Mouse (Mus musculus): Measurements from ENCODE around the gene Eddm3b. TPM values are rescaled to one million over a fixed set of nuclear protein-coding genes. Genes with fewer than 3 reads are reported as not detected.

The Eddm3b gene
- polyA plus RNA-seq, 1 experiment from 2014 or later = not detected

- no peak overlapping the region for H3K4me2 ChIP-seq
- DNase-seq (ENCODE audit: low spot score) (no peak), ATAC-seq (replicated peaks; ENCODE audit: low FRiP score) (no peak)
- H3K9ac ChIP-seq (ENCODE audit: low read depth, low read length) = no peak overlapping the region
- no peaks in the 10 kb centered on the region for H3K36me3 ChIP-seq (ENCODE audit: control insufficient read depth, insufficient read depth, low read length)
- WGBS = 75% methylated on average over 4 of the region's 4 CpGs
- H3K27me3 ChIP-seq (replicated peaks; ENCODE audit: control insufficient read depth, insufficient read depth, low read length) = no peaks in the 10 kb centered on the region
- H3K4me3 ChIP-seq (ENCODE audit: low read depth, low read length) = no peak overlapping the region
- H3K9me3 ChIP-seq (ENCODE audit: control insufficient read depth, low read length) = no peaks in the 10 kb centered on the region
- H3K4me1 ChIP-seq (replicated peaks; ENCODE audit: control insufficient read depth, insufficient read depth, low read length) = peaks cover 24% of the 10 kb centered on the region
- peak overlapping the region; percentile 52 for H3K27ac ChIP-seq (ENCODE audit: low read depth, low read length)
Measured at GRCm38 (mm10) chr14:51143287-51143686, 29.1 kb downstream of the Eddm3b start.

- no peaks in the 10 kb centered on the region for H3K27me3 ChIP-seq (replicated peaks; ENCODE audit: control insufficient read depth, insufficient read depth, low read length)
- no peaks in the 10 kb centered on the region for H3K9me3 ChIP-seq (ENCODE audit: control insufficient read depth, low read length)
- H3K4me1 ChIP-seq (replicated peaks; ENCODE audit: control insufficient read depth, insufficient read depth, low read length) = peaks cover 27% of the 10 kb centered on the region
- H3K4me3 ChIP-seq (ENCODE audit: low read depth, low read length) = no peak overlapping the region
- 40% methylated on average over 2 of the region's 2 CpGs for WGBS
- no peak for DNase-seq (ENCODE audit: low spot score)
- no peaks in the 10 kb centered on the region for H3K36me3 ChIP-seq (ENCODE audit: control insufficient read depth, insufficient read depth, low read length)
- ATAC-seq (replicated peaks; ENCODE audit: low FRiP score) = peak; percentile 86
- H3K9ac ChIP-seq (ENCODE audit: low read depth, low read length) = no peak overlapping the region
- H3K4me2 ChIP-seq = peak overlapping the region; percentile 28
- peak overlapping the region; percentile 52 for H3K27ac ChIP-seq (ENCODE audit: low read depth, low read length)
Measured at GRCm38 (mm10) chr14:51143937-51144336, 29.7 kb downstream of the Eddm3b start.

DNA sequence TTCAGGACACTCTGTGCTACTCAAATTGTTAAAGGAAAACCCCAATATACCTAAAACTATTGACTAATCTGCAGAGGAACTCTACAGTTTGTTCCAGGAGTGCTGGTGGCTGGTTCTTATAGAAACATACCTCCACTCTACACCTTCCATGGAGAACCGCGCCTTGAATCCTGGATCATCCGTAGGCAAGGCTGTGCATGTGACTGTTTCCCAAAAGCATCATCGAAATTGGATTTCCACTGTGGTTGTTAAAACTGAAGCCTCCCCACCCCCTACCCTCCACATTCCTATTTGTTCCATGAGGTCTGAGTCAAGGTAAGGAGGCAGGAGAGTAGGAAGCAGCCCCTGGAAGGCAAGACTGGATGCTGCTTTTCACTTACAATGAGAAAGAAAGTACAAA is 30.2 kb downstream of the Eddm3b start:
- H3K4me1 ChIP-seq (replicated peaks; ENCODE audit: control insufficient read depth, insufficient read depth, low read length) = peaks cover 32% of the 10 kb centered on the region
- H3K4me3 ChIP-seq (ENCODE audit: low read depth, low read length) = no peak overlapping the region
- ATAC-seq (replicated peaks; ENCODE audit: low FRiP score) (no peak), DNase-seq (ENCODE audit: low spot score) (no peak)
- H3K9ac ChIP-seq (ENCODE audit: low read depth, low read length) = no peak overlapping the region
- no peaks in the 10 kb centered on the region for H3K27me3 ChIP-seq (replicated peaks; ENCODE audit: control insufficient read depth, insufficient read depth, low read length)
- peak overlapping the region; percentile 52 for H3K27ac ChIP-seq (ENCODE audit: low read depth, low read length)
- WGBS = 91% methylated on average over 4 of the region's 4 CpGs
- no peaks in the 10 kb centered on the region for H3K9me3 ChIP-seq (ENCODE audit: control insufficient read depth, low read length)
- H3K4me2 ChIP-seq = no peak overlapping the region
- H3K36me3 ChIP-seq (ENCODE audit: control insufficient read depth, insufficient read depth, low read length) = no peaks in the 10 kb centered on the region

GRCm38 (mm10) chr14:51145521-51145920 is 31.3 kb downstream of the Eddm3b start:
- no peak overlapping the region for H3K9ac ChIP-seq (ENCODE audit: low read depth, low read length)
- DNase-seq (ENCODE audit: low spot score) (no peak), ATAC-seq (replicated peaks; ENCODE audit: low FRiP score) (no peak)
- H3K4me2 ChIP-seq = no peak overlapping the region
- H3K9me3 ChIP-seq (ENCODE audit: control insufficient read depth, low read length) = no peaks in the 10 kb centered on the region
- no peaks in the 10 kb centered on the region for H3K27me3 ChIP-seq (replicated peaks; ENCODE audit: control insufficient read depth, insufficient read depth, low read length)
- no peak overlapping the region for H3K27ac ChIP-seq (ENCODE audit: low read depth, low read length)
- H3K36me3 ChIP-seq (ENCODE audit: control insufficient read depth, insufficient read depth, low read length) = no peaks in the 10 kb centered on the region
- peaks cover 41% of the 10 kb centered on the region for H3K4me1 ChIP-seq (replicated peaks; ENCODE audit: control insufficient read depth, insufficient read depth, low read length)
- H3K4me3 ChIP-seq (ENCODE audit: low read depth, low read length) = no peak overlapping the region
- 88% methylated on average over 6 of the region's 6 CpGs for WGBS

GRCm38 (mm10) chr14:51146685-51147084 is 32.5 kb downstream of the Eddm3b start, which contains the start of gene Rnase1:
Gene Rnase1, minus strand, starts transcription at chr14:51146785.
- Histone ChIP-seq H3K27ac (ENCODE audit: low read depth, low read length) (no peak within 1 kb of the TSS), H3K36me3 (ENCODE audit: control insufficient read depth, insufficient read depth, low read length) (no peaks in the 10 kb centered on the region), H3K9ac (ENCODE audit: low read depth, low read length) (no peak within 1 kb of the TSS), H3K9me3 (ENCODE audit: control insufficient read depth, low read length) (no peaks in the 10 kb centered on the region), H3K27me3 (replicated peaks; ENCODE audit: control insufficient read depth, insufficient read depth, low read length) (no peaks in the 10 kb centered on the region), H3K4me3 (ENCODE audit: low read depth, low read length) (no peak within 1 kb of the TSS), H3K4me1 (replicated peaks; ENCODE audit: control insufficient read depth, insufficient read depth, low read length) (peaks cover 41% of the 10 kb centered on the region), H3K4me2 (no peak within 1 kb of the TSS)
- WGBS = 61% methylated on average over 2 of the region's 2 CpGs
- ATAC-seq (replicated peaks; ENCODE audit: low FRiP score) (no peak), DNase-seq (ENCODE audit: low spot score) (no peak)

GRCm38 (mm10) chr14:51148006-51148405 is 33.8 kb downstream of the Eddm3b start:
- H3K36me3 ChIP-seq (ENCODE audit: control insufficient read depth, insufficient read depth, low read length) = no peaks in the 10 kb centered on the region
- no peak overlapping the region for H3K9ac ChIP-seq (ENCODE audit: low read depth, low read length)
- no peaks in the 10 kb centered on the region for H3K27me3 ChIP-seq (replicated peaks; ENCODE audit: control insufficient read depth, insufficient read depth, low read length)
- no peak overlapping the region for H3K4me2 ChIP-seq
- peaks cover 41% of the 10 kb centered on the region for H3K4me1 ChIP-seq (replicated peaks; ENCODE audit: control insufficient read depth, insufficient read depth, low read length)
- ATAC-seq (replicated peaks; ENCODE audit: low FRiP score) (no peak), DNase-seq (ENCODE audit: low spot score) (no peak)
- no peak overlapping the region for H3K27ac ChIP-seq (ENCODE audit: low read depth, low read length)
- no peak overlapping the region for H3K4me3 ChIP-seq (ENCODE audit: low read depth, low read length)
- H3K9me3 ChIP-seq (ENCODE audit: control insufficient read depth, low read length) = no peaks in the 10 kb centered on the region
- 62% methylated on average over 3 of the region's 3 CpGs for WGBS

DNA sequence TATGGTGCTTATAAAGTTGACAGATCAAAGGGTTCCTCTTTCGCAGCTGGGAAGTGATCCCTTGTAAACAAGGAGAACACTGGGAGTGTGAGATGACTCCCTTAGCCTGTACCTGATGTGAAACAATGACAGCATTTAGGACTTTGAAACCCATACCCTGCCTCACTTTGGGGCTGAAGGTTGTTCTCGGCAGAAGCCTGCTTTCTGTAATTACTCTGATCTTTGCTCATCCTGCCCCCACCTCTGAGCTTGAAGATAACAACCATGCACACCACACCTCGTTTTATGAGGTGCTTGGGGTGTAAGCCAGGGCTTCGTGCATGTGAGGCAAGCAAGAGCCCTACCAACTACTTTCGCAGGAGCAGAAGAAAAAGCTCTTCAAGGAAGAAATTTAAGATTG is 34.9 kb downstream of the Eddm3b start:
- Histone ChIP-seq H3K27me3 (replicated peaks; ENCODE audit: control insufficient read depth, insufficient read depth, low read length) (no peaks in the 10 kb centered on the region), H3K4me3 (ENCODE audit: low read depth, low read length) (no peak overlapping the region), H3K4me1 (replicated peaks; ENCODE audit: control insufficient read depth, insufficient read depth, low read length) (peaks cover 30% of the 10 kb centered on the region), H3K27ac (ENCODE audit: low read depth, low read length) (no peak overlapping the region), H3K9ac (ENCODE audit: low read depth, low read length) (no peak overlapping the region), H3K36me3 (ENCODE audit: control insufficient read depth, insufficient read depth, low read length) (no peaks in the 10 kb centered on the region), H3K9me3 (ENCODE audit: control insufficient read depth, low read length) (no peaks in the 10 kb centered on the region), H3K4me2 (no peak overlapping the region)
- DNase-seq (ENCODE audit: low spot score) = no peak
- peak; percentile 71 for ATAC-seq (replicated peaks; ENCODE audit: low FRiP score)
- WGBS = 46% methylated on average over 5 of the region's 5 CpGs

- ATAC-seq (replicated peaks; ENCODE audit: low FRiP score) = peak; percentile 75
- H3K27me3 ChIP-seq (replicated peaks; ENCODE audit: control insufficient read depth, insufficient read depth, low read length) = no peaks in the 10 kb centered on the region
- H3K9me3 ChIP-seq (ENCODE audit: control insufficient read depth, low read length) = no peaks in the 10 kb centered on the region
- no peaks in the 10 kb centered on the region for H3K36me3 ChIP-seq (ENCODE audit: control insufficient read depth, insufficient read depth, low read length)
- 75% methylated on average over 3 of the region's 3 CpGs for WGBS
- no peak overlapping the region for H3K4me3 ChIP-seq (ENCODE audit: low read depth, low read length)
- DNase-seq (ENCODE audit: low spot score) = no peak
- peak overlapping the region; percentile 4; the same call in 1 of the 2 replicates for H3K4me2 ChIP-seq
- H3K4me1 ChIP-seq (replicated peaks; ENCODE audit: control insufficient read depth, insufficient read depth, low read length) = peaks cover 25% of the 10 kb centered on the region
- H3K27ac ChIP-seq (ENCODE audit: low read depth, low read length) = peak overlapping the region; percentile 8; the same call in 1 of the 2 replicates
- H3K9ac ChIP-seq (ENCODE audit: low read depth, low read length) = no peak overlapping the region
Measured at GRCm38 (mm10) chr14:51150206-51150831, 36.1 kb downstream of the Eddm3b start.

GRCm38 (mm10) chr14:51152249-51152870 is 38.1 kb downstream of the Eddm3b start:
- H3K4me3 ChIP-seq (ENCODE audit: low read depth, low read length) = no peak overlapping the region
- H3K9ac ChIP-seq (ENCODE audit: low read depth, low read length) = no peak overlapping the region
- no peak overlapping the region for H3K4me2 ChIP-seq
- peaks cover 22% of the 10 kb centered on the region for H3K4me1 ChIP-seq (replicated peaks; ENCODE audit: control insufficient read depth, insufficient read depth, low read length)
- peak; percentile 65 for ATAC-seq (replicated peaks; ENCODE audit: low FRiP score)
- no peak for DNase-seq (ENCODE audit: low spot score)
- no peaks in the 10 kb centered on the region for H3K36me3 ChIP-seq (ENCODE audit: control insufficient read depth, insufficient read depth, low read length)
- WGBS = 41% methylated on average over 5 of the region's 5 CpGs
- no peaks in the 10 kb centered on the region for H3K27me3 ChIP-seq (replicated peaks; ENCODE audit: control insufficient read depth, insufficient read depth, low read length)
- H3K27ac ChIP-seq (ENCODE audit: low read depth, low read length) = no peak overlapping the region
- H3K9me3 ChIP-seq (ENCODE audit: control insufficient read depth, low read length) = no peaks in the 10 kb centered on the region
